Mouse (Mus musculus): ENCODE data around the gene Zmym5. TPM values are rescaled to one million over a fixed set of nuclear protein-coding genes. Genes with fewer than 3 reads are reported as not detected.

Zmym5 gene
- polyA plus RNA-seq, 1 experiment from 2014 or later: 21.3 TPM

Other genes starting within 250 kb of the Zmym5 start
- gene Cenpj, start 236.3 kb downstream of the Zmym5 start, polyA plus RNA-seq (2016; fragmentation: Nextera tagmentation; extraction: Ambion mirVana): 12.6 and 12.9 TPM in 2 replicates
- 6.4 and 9.7 TPM in 2 replicates for gene Parp4, start 236.1 kb downstream of the Zmym5 start, polyA plus RNA-seq (2016; fragmentation: Nextera tagmentation; extraction: Ambion mirVana)
- gene Mphosph8, start 143.5 kb downstream of the Zmym5 start, polyA plus RNA-seq (2016; fragmentation: Nextera tagmentation; extraction: Ambion mirVana): 22.6 and 37.0 TPM in 2 replicates
- gene Pspc1, start 33.4 kb downstream of the Zmym5 start, polyA plus RNA-seq (2016; fragmentation: Nextera tagmentation; extraction: Ambion mirVana): 28.3 and 29.2 TPM in 2 replicates
- gene Zmym2, start 74.9 kb upstream of the Zmym5 start, polyA plus RNA-seq (2016; fragmentation: Nextera tagmentation; extraction: Ambion mirVana): 36.6 and 44.4 TPM in 2 replicates
- gene Gja3, start 246.4 kb upstream of the Zmym5 start, polyA plus RNA-seq (2016; fragmentation: Nextera tagmentation; extraction: Ambion mirVana): 2.5 and 4.0 TPM in 2 replicates